Mouse (Mus musculus) spleen, adult 2 months (tissue): ENCODE data around the gene F2rl3.

Experiments used
- CTCF ChIP-seq: fragments of 200-500 bp; IDR thresholded peaks from 2 replicates; pipeline ENCODE4 v1.5.1; 2011; ENCODE audit warnings: mild to moderate bottlenecking, inconsistent platforms; ENCODE audit not compliant: insufficient read depth, insufficient read length, insufficient replicate concordance; ENCODE audit errors: extremely low read depth
- POLR2A ChIP-seq: fragments of 200-500 bp; IDR thresholded peaks from 2 replicates; pipeline ENCODE4 v1.6.1; 2011; ENCODE audit warnings: low read depth, low read length, inconsistent platforms

DNA sequence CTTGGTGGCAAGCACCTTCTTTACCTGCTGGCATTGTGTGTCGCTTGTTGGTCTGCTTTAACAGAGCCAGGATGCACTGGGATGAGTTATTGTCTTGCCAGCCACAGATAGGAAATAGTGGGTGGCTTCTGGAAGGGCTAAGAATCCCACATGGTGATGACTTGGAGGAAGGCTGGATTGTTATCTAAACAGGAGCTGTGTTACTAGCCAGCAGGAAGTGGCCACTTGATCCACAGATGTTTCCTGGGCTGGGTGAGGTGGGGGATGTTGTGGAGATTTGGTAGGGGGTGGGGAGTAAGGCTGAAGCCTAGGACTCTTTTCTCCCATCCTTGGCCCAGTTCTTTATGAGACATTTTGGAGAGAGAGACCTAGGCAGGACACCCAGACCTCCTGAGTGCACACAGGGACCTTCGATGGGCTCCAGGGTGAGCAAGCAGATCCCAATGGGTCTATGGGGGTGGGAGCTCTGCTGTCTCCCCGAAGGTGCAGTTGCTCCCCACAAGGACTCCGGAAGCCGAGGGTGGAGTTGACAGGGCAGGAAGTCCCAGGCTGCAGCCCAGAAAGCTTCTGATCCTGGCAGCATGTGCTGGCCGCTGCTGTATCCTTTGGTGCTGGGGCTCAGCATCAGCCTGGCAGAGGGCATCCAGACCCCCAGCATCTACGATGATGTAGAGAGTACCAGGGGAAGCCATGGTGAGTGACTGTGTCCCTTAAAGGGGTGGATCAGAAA lies at the start of gene F2rl3:
- no peak for TF ChIP-seq POLR2A
- no peak for TF ChIP-seq CTCF
